Mouse (Mus musculus): ENCODE results near the gene Fcer1a. TPM values are rescaled to one million over a fixed set of nuclear protein-coding genes. Genes with fewer than 3 reads are reported as not detected.
"Not testable (repeated sequence)": the region's sequence is repeated elsewhere in the genome, so short reads cannot be mapped to it uniquely, and the experiment has no call there.

Fcer1a gene
- polyA plus RNA-seq (2014; fragmentation: Nextera tagmentation; extraction: Ambion mirVana): not detected in 2 replicates

GRCm38 (mm10) chr1:173227081-173227480, at the start of gene Fcer1a:
Fcer1a (minus strand) TSS chr1:173227214.
- no peak for ATAC-seq (ENCODE audit: low FRiP score)

GRCm38 (mm10) chr1:173265701-173266100, 38.7 kb upstream of the Fcer1a start, which contains the start of gene Olfr418:
Olfr418 (plus strand) TSS chr1:173266001.
- Histone ChIP-seq H3K4me1 (replicated peaks; ENCODE audit: control insufficient read depth, insufficient read depth, low read length) (no peaks in the 10 kb centered on the region), H3K9ac (ENCODE audit: low read depth, low read length) (no peak within 1 kb of the TSS), H3K27ac (ENCODE audit: low read depth, low read length) (no peak within 1 kb of the TSS), H3K4me3 (ENCODE audit: low read depth, low read length) (no peak within 1 kb of the TSS), H3K36me3 (ENCODE audit: control insufficient read depth, insufficient read depth, low read length) (no peaks in the 10 kb centered on the region), H3K27me3 (ENCODE audit: control insufficient read depth, insufficient read depth, low read length) (no peaks in the 10 kb centered on the region), H3K4me2 (replicated peaks; ENCODE audit: low read depth, low read length) (no peak within 1 kb of the TSS), H3K9me3 (ENCODE audit: control insufficient read depth, low read length) (no peaks in the 10 kb centered on the region)
- DNase-seq (ENCODE audit: low spot score): no peak
- ATAC-seq (ENCODE audit: low FRiP score): no peak

More at GRCm38 (mm10) chr1:173227081-173227480, at the start of gene Fcer1a:
- WGBS: 77% methylated on average over 2 of the region's 2 CpGs
- Histone ChIP-seq H3K4me3 (ENCODE audit: low read depth, low read length) (no peak within 1 kb of the TSS), H3K4me1 (replicated peaks; ENCODE audit: control insufficient read depth, insufficient read depth, low read length) (no peaks in the 10 kb centered on the region), H3K36me3 (ENCODE audit: control insufficient read depth, insufficient read depth, low read length) (no peaks in the 10 kb centered on the region), H3K9me3 (ENCODE audit: control insufficient read depth, low read length) (no peaks in the 10 kb centered on the region), H3K27me3 (ENCODE audit: control insufficient read depth, insufficient read depth, low read length) (no peaks in the 10 kb centered on the region), H3K4me2 (replicated peaks; ENCODE audit: low read depth, low read length) (no peak within 1 kb of the TSS), H3K27ac (ENCODE audit: low read depth, low read length) (no peak within 1 kb of the TSS), H3K9ac (ENCODE audit: low read depth, low read length) (no peak within 1 kb of the TSS)
- no peak for DNase-seq (ENCODE audit: low spot score)

- Histone ChIP-seq H3K4me3 (ENCODE audit: low read depth, low read length) (no peak overlapping the region), H3K4me2 (replicated peaks; ENCODE audit: low read depth, low read length) (no peak overlapping the region), H3K27me3 (ENCODE audit: control insufficient read depth, insufficient read depth, low read length) (no peaks in the 10 kb centered on the region), H3K9me3 (ENCODE audit: control insufficient read depth, low read length) (no peaks in the 10 kb centered on the region), H3K9ac (ENCODE audit: low read depth, low read length) (no peak overlapping the region), H3K36me3 (ENCODE audit: control insufficient read depth, insufficient read depth, low read length) (no peaks in the 10 kb centered on the region), H3K4me1 (replicated peaks; ENCODE audit: control insufficient read depth, insufficient read depth, low read length) (no peaks in the 10 kb centered on the region), H3K27ac (ENCODE audit: low read depth, low read length) (no peak overlapping the region)
- DNase-seq (ENCODE audit: low spot score) (no peak), ATAC-seq (ENCODE audit: low FRiP score) (no peak)
- 93% methylated on average over 3 of the region's 3 CpGs for WGBS
Measured at GRCm38 (mm10) chr1:173249888-173250287, 22.9 kb upstream of the Fcer1a start.

DNA sequence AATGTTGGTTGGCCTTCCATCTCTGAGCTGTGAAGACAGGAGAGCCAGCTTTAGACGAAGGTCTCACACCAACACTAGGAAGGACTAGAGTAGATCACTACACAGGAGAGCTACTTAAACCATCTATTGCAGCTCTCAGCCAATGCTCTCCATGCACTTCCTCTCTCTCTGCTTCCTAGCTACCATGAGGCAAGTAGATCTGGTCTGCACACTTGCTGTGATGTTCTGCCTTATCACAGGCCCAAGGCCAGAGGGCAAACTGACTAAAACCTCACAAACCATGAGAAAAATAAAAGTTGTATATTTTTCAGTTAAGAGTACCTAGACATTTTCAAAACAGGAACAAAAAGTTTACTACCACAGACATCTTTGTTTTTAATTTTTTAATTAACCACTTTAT, 10.0 kb upstream of the Fcer1a start:
- H3K36me3 ChIP-seq (ENCODE audit: control insufficient read depth, insufficient read depth, low read length); ATAC-seq (ENCODE audit: low FRiP score); DNase-seq (ENCODE audit: low spot score); H3K4me3 ChIP-seq (ENCODE audit: low read depth, low read length); H3K9me3 ChIP-seq (ENCODE audit: control insufficient read depth, low read length); H3K27me3 ChIP-seq (ENCODE audit: control insufficient read depth, insufficient read depth, low read length); H3K4me1 ChIP-seq (replicated peaks; ENCODE audit: control insufficient read depth, insufficient read depth, low read length); H3K9ac ChIP-seq (ENCODE audit: low read depth, low read length); H3K4me2 ChIP-seq (replicated peaks; ENCODE audit: low read depth, low read length); H3K27ac ChIP-seq (ENCODE audit: low read depth, low read length): not testable (repeated sequence)
- WGBS: 76% methylated on average over 1 of the region's 1 CpGs

GRCm38 (mm10) chr1:173216481-173216880, 10.5 kb downstream of the Fcer1a start:
- no peak overlapping the region for H3K4me2 ChIP-seq (replicated peaks; ENCODE audit: low read depth, low read length)
- no peak overlapping the region for H3K9ac ChIP-seq (ENCODE audit: low read depth, low read length)
- no peaks in the 10 kb centered on the region for H3K36me3 ChIP-seq (ENCODE audit: control insufficient read depth, insufficient read depth, low read length)
- H3K27ac ChIP-seq (ENCODE audit: low read depth, low read length): no peak overlapping the region
- H3K4me1 ChIP-seq (replicated peaks; ENCODE audit: control insufficient read depth, insufficient read depth, low read length): no peaks in the 10 kb centered on the region
- no peaks in the 10 kb centered on the region for H3K27me3 ChIP-seq (ENCODE audit: control insufficient read depth, insufficient read depth, low read length)
- WGBS: 88% methylated on average over 3 of the region's 3 CpGs
- H3K9me3 ChIP-seq (ENCODE audit: control insufficient read depth, low read length): no peaks in the 10 kb centered on the region
- H3K4me3 ChIP-seq (ENCODE audit: low read depth, low read length): no peak overlapping the region
- DNase-seq (ENCODE audit: low spot score) (no peak), ATAC-seq (ENCODE audit: low FRiP score) (no peak)

- Histone ChIP-seq H3K9me3 (ENCODE audit: control insufficient read depth, low read length) (no peaks in the 10 kb centered on the region), H3K9ac (ENCODE audit: low read depth, low read length) (no peak within 1 kb of the TSS), H3K27me3 (ENCODE audit: control insufficient read depth, insufficient read depth, low read length) (no peaks in the 10 kb centered on the region), H3K27ac (ENCODE audit: low read depth, low read length) (no peak within 1 kb of the TSS), H3K4me1 (replicated peaks; ENCODE audit: control insufficient read depth, insufficient read depth, low read length) (no peaks in the 10 kb centered on the region), H3K36me3 (ENCODE audit: control insufficient read depth, insufficient read depth, low read length) (no peaks in the 10 kb centered on the region), H3K4me3 (ENCODE audit: low read depth, low read length) (no peak within 1 kb of the TSS), H3K4me2 (replicated peaks; ENCODE audit: low read depth, low read length) (no peak within 1 kb of the TSS)
- no peak for DNase-seq (ENCODE audit: low spot score)
- no peak for ATAC-seq (ENCODE audit: low FRiP score)
- WGBS: 85% methylated on average over 5 of the region's 5 CpGs
Measured at GRCm38 (mm10) chr1:173212092-173212491, 14.9 kb downstream of the Fcer1a start, which contains the start of gene Olfr1404. Olfr1404 (plus strand) TSS chr1:173212392.

- WGBS: 81% methylated on average over 5 of the region's 5 CpGs
- no peaks in the 10 kb centered on the region for H3K9me3 ChIP-seq (ENCODE audit: control insufficient read depth, low read length)
Measured at GRCm38 (mm10) chr1:173197508-173197907, 29.5 kb downstream of the Fcer1a start, which contains the start of gene Olfr218. Olfr218 (plus strand) TSS chr1:173197808.

GRCm38 (mm10) chr1:173196359-173196758, 30.7 kb downstream of the Fcer1a start:
- H3K4me2 ChIP-seq (replicated peaks; ENCODE audit: low read depth, low read length): no peak overlapping the region
- DNase-seq (ENCODE audit: low spot score): no peak
- WGBS: 83% methylated on average over 2 of the region's 2 CpGs
- ATAC-seq (ENCODE audit: low FRiP score): no peak
- no peak overlapping the region for H3K27ac ChIP-seq (ENCODE audit: low read depth, low read length)
- H3K9ac ChIP-seq (ENCODE audit: low read depth, low read length): no peak overlapping the region
- H3K4me1 ChIP-seq (replicated peaks; ENCODE audit: control insufficient read depth, insufficient read depth, low read length): no peaks in the 10 kb centered on the region
- H3K4me3 ChIP-seq (ENCODE audit: low read depth, low read length): no peak overlapping the region
- no peaks in the 10 kb centered on the region for H3K9me3 ChIP-seq (ENCODE audit: control insufficient read depth, low read length)
- no peaks in the 10 kb centered on the region for H3K27me3 ChIP-seq (ENCODE audit: control insufficient read depth, insufficient read depth, low read length)
- no peaks in the 10 kb centered on the region for H3K36me3 ChIP-seq (ENCODE audit: control insufficient read depth, insufficient read depth, low read length)

More at GRCm38 (mm10) chr1:173197508-173197907, 29.5 kb downstream of the Fcer1a start, which contains the start of gene Olfr218:
- DNase-seq (ENCODE audit: low spot score): no peak
- Histone ChIP-seq H3K4me3 (ENCODE audit: low read depth, low read length) (no peak within 1 kb of the TSS), H3K4me2 (replicated peaks; ENCODE audit: low read depth, low read length) (no peak within 1 kb of the TSS), H3K9ac (ENCODE audit: low read depth, low read length) (no peak within 1 kb of the TSS), H3K27ac (ENCODE audit: low read depth, low read length) (no peak within 1 kb of the TSS), H3K36me3 (ENCODE audit: control insufficient read depth, insufficient read depth, low read length) (no peaks in the 10 kb centered on the region), H3K27me3 (ENCODE audit: control insufficient read depth, insufficient read depth, low read length) (no peaks in the 10 kb centered on the region), H3K4me1 (replicated peaks; ENCODE audit: control insufficient read depth, insufficient read depth, low read length) (no peaks in the 10 kb centered on the region)
- no peak for ATAC-seq (ENCODE audit: low FRiP score)

GRCm38 (mm10) chr1:173192059-173192458, 35.0 kb downstream of the Fcer1a start:
- Histone ChIP-seq H3K4me3 (ENCODE audit: low read depth, low read length) (no peak overlapping the region), H3K27me3 (ENCODE audit: control insufficient read depth, insufficient read depth, low read length) (no peaks in the 10 kb centered on the region), H3K27ac (ENCODE audit: low read depth, low read length) (no peak overlapping the region), H3K9ac (ENCODE audit: low read depth, low read length) (no peak overlapping the region), H3K36me3 (ENCODE audit: control insufficient read depth, insufficient read depth, low read length) (no peaks in the 10 kb centered on the region), H3K4me1 (replicated peaks; ENCODE audit: control insufficient read depth, insufficient read depth, low read length) (no peaks in the 10 kb centered on the region), H3K4me2 (replicated peaks; ENCODE audit: low read depth, low read length) (no peak overlapping the region), H3K9me3 (ENCODE audit: control insufficient read depth, low read length) (no peaks in the 10 kb centered on the region)
- no peak for DNase-seq (ENCODE audit: low spot score)
- no peak for ATAC-seq (ENCODE audit: low FRiP score)
- 82% methylated on average over 3 of the region's 3 CpGs for WGBS

All from hindbrain, embryonic 11.5 days (tissue).